Mouse (Mus musculus) bone marrow macrophage, adult 2 months (primary cell): ENCODE data around the gene Ndufb8.

Source experiments
- CTCF ChIP-seq: IDR thresholded peaks from 2 replicates; pipeline ENCODE4 v1.5.1; 2012; ENCODE audit warnings: low read depth, mild to moderate bottlenecking, low read length, moderate library complexity
- POLR2A ChIP-seq: IDR thresholded peaks from 2 replicates; pipeline ENCODE4 v1.6.1; 2012; ENCODE audit warnings: mild to moderate bottlenecking, low read depth, low read length, borderline replicate concordance

- TF ChIP-seq CTCF (no peak), POLR2A (no peak)
Measured at GRCm38 (mm10) chr19:44510534-44511175, 44.6 kb downstream of the Ndufb8 start.
